Mouse (Mus musculus): ENCODE measurements around the gene Cpn1. TPM values are rescaled to one million over a fixed set of nuclear protein-coding genes. Genes with fewer than 3 reads are reported as not detected.

The Cpn1 gene
- total RNA-seq, 2 experiments from 2014 or later = 0.26 TPM; not detected in 1

DNA sequence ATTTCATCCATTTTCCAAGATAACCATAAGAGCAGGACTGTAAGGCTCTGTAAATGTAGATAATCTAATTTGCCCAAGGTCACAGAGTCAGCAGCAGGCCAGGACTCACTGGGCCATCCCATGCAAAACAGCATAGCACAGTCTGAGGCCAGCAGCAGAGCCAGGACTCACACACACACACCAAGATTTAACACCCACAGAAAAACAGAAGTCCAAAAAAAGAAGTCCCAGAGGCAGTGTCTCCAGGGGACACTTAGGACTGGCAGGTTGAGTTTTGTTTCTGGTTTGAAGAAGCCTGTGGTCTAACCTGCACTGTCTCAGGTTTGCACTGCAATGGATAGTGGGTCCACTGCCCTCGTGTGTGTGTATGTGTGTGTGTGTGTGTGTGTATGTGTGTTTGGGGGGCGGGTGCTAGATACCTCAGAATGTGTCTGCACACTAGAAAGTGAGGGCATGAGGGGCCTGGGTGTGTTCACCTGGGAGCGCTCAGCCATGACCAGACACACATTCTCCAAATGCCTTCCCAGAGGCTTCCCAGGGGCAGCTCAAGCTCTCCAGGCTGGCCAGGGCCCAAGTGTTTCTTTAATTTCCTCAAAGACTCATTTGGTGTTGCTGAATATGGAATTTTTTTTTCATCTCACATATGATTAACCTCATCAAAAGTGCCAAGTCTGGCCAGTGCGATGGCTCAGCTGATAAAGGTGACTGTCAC is 73.4 kb downstream of the Cpn1 start:
- no peak for DNase-seq

DNA sequence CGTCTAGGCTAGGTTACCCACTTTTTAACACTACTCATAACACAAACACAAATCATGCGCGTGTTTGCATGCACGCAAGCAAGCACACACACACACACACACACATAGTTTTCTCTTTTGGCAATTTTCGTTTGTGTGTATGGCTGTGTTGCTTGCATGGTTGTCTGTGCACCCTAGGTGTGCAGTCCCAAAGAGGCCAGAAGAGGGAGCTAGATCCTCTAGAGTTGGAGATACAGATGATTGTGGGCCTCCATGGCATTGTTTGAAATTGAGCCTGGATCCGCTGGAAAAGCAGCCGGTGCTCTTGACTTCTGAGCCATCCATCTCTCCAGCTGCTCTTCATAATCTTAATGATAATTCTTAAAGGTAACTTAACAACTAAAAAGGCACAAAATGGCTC is 79.9 kb downstream of the Cpn1 start:
- DNase-seq = no peak

Other genes with a start within 250 kb of the Cpn1 start
- gene Cutc, start 233.6 kb downstream of the Cpn1 start, total RNA-seq (2021) = 10 to 100 TPM in 1 of 2 experiments, 1 to 10 TPM in 1; 7.5 to 14.7 TPM
- gene Cox15, start 233.6 kb downstream of the Cpn1 start, total RNA-seq (2021) = 10 to 100 TPM; 35.3 to 43.6 TPM
- gene Abcc2, start 204.4 kb downstream of the Cpn1 start, total RNA-seq (2021) = under 1 TPM; 0.10 to 0.30 TPM
- gene Dnmbp, start 46.4 kb downstream of the Cpn1 start, total RNA-seq (2021) = 10 to 100 TPM; 12.6 to 13.3 TPM
- 1 to 10 TPM in 1 of 2 experiments, under 1 TPM in 1; 0.40 to 1.6 TPM for gene Cyp2c23, start 42.7 kb upstream of the Cpn1 start, total RNA-seq (2021)
- 10 to 100 TPM; 15.8 to 32.5 TPM for gene Erlin1, start 83.2 kb upstream of the Cpn1 start, total RNA-seq (2021)
- 10 to 100 TPM; 57.3 to 92.5 TPM for gene Chuk, start 120.9 kb upstream of the Cpn1 start, total RNA-seq (2021)
- 10 to 100 TPM; 19.3 to 31.7 TPM for gene Cwf19l1, start 149.3 kb upstream of the Cpn1 start, total RNA-seq (2021)
- gene Bloc1s2, start 159.9 kb upstream of the Cpn1 start, total RNA-seq (2021) = 10 to 100 TPM; 26.0 to 26.9 TPM
- not detected for gene Pkd2l1, start 205.9 kb upstream of the Cpn1 start, total RNA-seq (2021)
- gene Scd3, start 216.7 kb upstream of the Cpn1 start, total RNA-seq (2021) = under 1 TPM; 0.16 to 0.83 TPM